22 mouse cellular contexts compared by ENCODE assay signal in the genomic region with DNA sequence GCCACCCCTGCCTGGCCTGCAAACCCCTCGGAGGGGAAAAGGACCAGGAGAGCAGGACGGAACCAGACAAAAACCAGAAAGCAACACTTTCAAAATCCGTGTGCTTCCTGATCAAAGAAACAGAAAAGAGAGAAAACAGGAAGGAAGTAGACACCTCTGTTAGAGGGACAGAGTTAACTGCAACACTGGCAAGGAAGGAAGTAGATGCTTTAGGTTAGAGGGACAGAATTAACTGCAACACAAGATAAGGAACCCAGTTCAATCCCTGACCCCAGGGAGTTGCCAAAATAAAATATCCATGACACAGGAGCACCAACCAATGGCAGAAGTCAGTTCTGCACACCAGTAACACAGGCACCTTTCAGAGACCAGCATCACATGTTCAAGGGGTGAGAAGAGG. TPM values are rescaled to one million over a fixed set of nuclear protein-coding genes. Genes with fewer than 3 reads are reported as not detected.
DNase-seq lines count a peak whose midpoint lies in the region; ATAC-seq and TF ChIP-seq lines count a peak whose summit lies in the region.
"Had no signal": no experiment of that assay in that cellular context is flagged by ENCODE, and none has a peak within 500 bp of the region (broad histone marks: within the 10 kb centered on the region; RNA-seq: fewer than 3 reads in every experiment).

No protein-coding gene starts in this region.

- no peak overlapping the region for H3K4me3 ChIP-seq in hindbrain, embryonic 10.5 days
- no peak overlapping the region for H3K4me3 ChIP-seq in hindbrain, embryonic 13.5 days
- H3K4me3 ChIP-seq in bone marrow, adult 2 months (replicated peaks; ENCODE audit: control insufficient read depth, low read depth, low read length), result no peak overlapping the region
- H3K4me3 ChIP-seq: embryonic facial prominence, embryonic 13.5 days; gastrocnemius, adult 2 months; heart, embryonic 10.5 days; heart, embryonic 15.5 days; hindbrain, embryonic 15.5 days had no signal

- no peak for ATAC-seq in hindbrain, embryonic 13.5 days (ENCODE audit: low FRiP score)
- ATAC-seq in megakaryocyte progenitor cell, adult 5-6 weeks (replicated peaks; ENCODE audit: poor library complexity), result peak; percentile 32
- ATAC-seq: activated CD4-positive, CD25-positive, alpha-beta regulatory T cell, adult 4 months; forebrain, embryonic 14.5 days; intestine, embryonic 16.5 days had no signal

- TF ChIP-seq POLR2A in bone marrow, adult 2 months (IDR thresholded peaks at IDR 0.05; ENCODE audit: borderline replicate concordance, control insufficient read depth, low read depth, low read length), result no peak

- H3K4me1 ChIP-seq in hindbrain, embryonic 10.5 days (replicated peaks), result peaks cover 19% of the 10 kb centered on the region; the same call in 1 of the 2 replicates
- peaks cover 13% of the 10 kb centered on the region for H3K4me1 ChIP-seq in hindbrain, embryonic 13.5 days (replicated peaks)
- H3K4me1 ChIP-seq in bone marrow, adult 2 months (ENCODE audit: control insufficient read depth, insufficient read depth, low read length), result peaks cover 13% of the 10 kb centered on the region
- H3K4me1 ChIP-seq: heart, embryonic 15.5 days; hindbrain, embryonic 15.5 days had no signal

- no peak for TF ChIP-seq CTCF in bone marrow, adult 2 months (IDR thresholded peaks at IDR 0.05; ENCODE audit: control insufficient read depth, insufficient read depth, low read length)

- H3K9ac ChIP-seq in hindbrain, embryonic 13.5 days, result no peak overlapping the region
- H3K9ac ChIP-seq: heart, embryonic 15.5 days; hindbrain, embryonic 15.5 days had no signal

- 74% methylated on average over 3 of the region's 3 CpGs for WGBS in hindbrain, embryonic 10.5 days
- WGBS in hindbrain, embryonic 13.5 days, result 69% methylated on average over 3 of the region's 3 CpGs
- WGBS in bone marrow, adult 2 months, result 28% methylated on average over 3 of the region's 3 CpGs

- no peaks in the 10 kb centered on the region for H3K27me3 ChIP-seq in hindbrain, embryonic 10.5 days (ENCODE audit: insufficient read depth, poor library complexity, severe bottlenecking)
- H3K27me3 ChIP-seq in hindbrain, embryonic 13.5 days, result no peaks in the 10 kb centered on the region
- H3K27me3 ChIP-seq: embryonic facial prominence, embryonic 13.5 days; heart, embryonic 15.5 days; hindbrain, embryonic 15.5 days had no signal

- H3K27ac ChIP-seq in hindbrain, embryonic 10.5 days, result 0 out of 2 replicates have a peak overlapping the region, but pooled peaks have one; percentile 1
- no peak overlapping the region for H3K27ac ChIP-seq in hindbrain, embryonic 13.5 days
- H3K27ac ChIP-seq in bone marrow, adult 2 months (ENCODE audit: control insufficient read depth, insufficient read depth, low read depth, low read length, poor library complexity), result peak overlapping the region; percentile 38
- H3K27ac ChIP-seq: embryonic facial prominence, embryonic 13.5 days; gastrocnemius, adult 2 months; heart, embryonic 10.5 days; heart, embryonic 15.5 days; hindbrain, embryonic 15.5 days had no signal

- no peak for DNase-seq in hindbrain, embryonic 10.5 days (ENCODE audit: low spot score)
- DNase-seq in thymus, postnatal 0 days (ENCODE audit: low spot score), result peak; percentile 26
- no peak for DNase-seq in thymus, postnatal 25 days
- DNase-seq in adrenal gland, postnatal 4 days (ENCODE audit: low spot score in 2 of 2), result no peak
- no peak for DNase-seq in thymus, postnatal 36 days
- DNase-seq: adrenal gland, postnatal 14 days; cerebellum, adult 8-10 months; cerebellum, postnatal 14 days; gastrocnemius, adult 2 months; gastrocnemius, postnatal 25 days; heart, adult 18-20 months; heart, postnatal 14 days had no signal

- H3K36me3 ChIP-seq in hindbrain, embryonic 10.5 days, result peaks cover 90% of the 10 kb centered on the region
- H3K36me3 ChIP-seq in hindbrain, embryonic 13.5 days, result peaks cover 61% of the 10 kb centered on the region

- H3K9me3 ChIP-seq in hindbrain, embryonic 10.5 days, result no peaks in the 10 kb centered on the region
- no peaks in the 10 kb centered on the region for H3K9me3 ChIP-seq in hindbrain, embryonic 13.5 days
- H3K9me3 ChIP-seq: embryonic facial prominence, embryonic 13.5 days; heart, embryonic 10.5 days; heart, embryonic 15.5 days; hindbrain, embryonic 15.5 days had no signal

- no peak overlapping the region for H3K4me2 ChIP-seq in hindbrain, embryonic 13.5 days
- H3K4me2 ChIP-seq: embryonic facial prominence, embryonic 13.5 days; heart, embryonic 15.5 days; hindbrain, embryonic 15.5 days had no signal

RNA-seq across cellular contexts. Expression of a gene that starts 42.3 kb away (rescaled TPM):
- 3.7 and 4.4 TPM in 2 replicates for polyA plus RNA-seq in hindbrain, embryonic 10.5 days (2016; fragmentation: Nextera tagmentation; extraction: Ambion mirVana)
- 3.9 and 4.5 TPM in 2 replicates for polyA plus RNA-seq in hindbrain, embryonic 13.5 days (2015; fragmentation: Nextera tagmentation; extraction: Ambion mirVana)
- 3.9 and 4.6 TPM in 2 replicates for polyA plus RNA-seq in thymus, postnatal 0 days (2015; fragmentation: Nextera tagmentation; extraction: Ambion mirVana)
- polyA plus RNA-seq in bone marrow, adult 2 months (2011; ENCODE audit: insufficient read depth, insufficient read length, low replicate concordance, missing spikeins), result 14.0 and 22.9 TPM in 2 replicates
- 21.7 and 24.4 TPM in 2 replicates for total RNA-seq in megakaryocyte progenitor cell, adult 5-6 weeks (2015)
- total RNA-seq in megakaryocyte progenitor cell, adult 5-6 weeks (2017), result 15.1 and 18.0 TPM in 2 replicates
- 10 to 100 TPM; 22.7 to 26.0 TPM for total RNA-seq in adrenal gland, postnatal 4 days (2021)
